12 mouse cellular contexts compared by ENCODE assay signal in the genomic region with DNA sequence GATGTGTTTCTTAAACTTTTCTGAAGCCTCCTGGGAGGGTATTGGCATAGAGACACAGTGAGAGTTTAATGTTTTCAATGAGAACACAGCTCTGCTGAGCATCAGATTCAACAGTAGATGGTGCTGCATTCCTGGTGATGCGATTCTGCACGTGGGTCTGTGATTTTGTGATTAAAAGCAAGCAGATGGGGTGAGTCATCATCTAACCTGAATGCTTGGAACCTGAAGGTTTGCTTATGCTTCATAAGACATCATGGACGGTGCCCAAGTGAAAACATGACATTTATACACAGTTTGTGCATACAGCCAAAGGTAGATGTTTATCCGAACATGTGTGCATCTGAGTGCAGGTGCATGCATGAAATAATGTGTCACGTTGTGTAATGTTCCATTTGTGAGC. TPM values are rescaled to one million over a fixed set of nuclear protein-coding genes. Genes with fewer than 3 reads are reported as not detected.
DNase-seq lines count a peak whose midpoint lies in the region; ATAC-seq and TF ChIP-seq lines count a peak whose summit lies in the region.
"Had no signal": no experiment of that assay in that cellular context is flagged by ENCODE, and none has a peak within 500 bp of the region (broad histone marks: within the 10 kb centered on the region; RNA-seq: fewer than 3 reads in every experiment).

No protein-coding gene starts in this region.

- no peak overlapping the region for H3K4me3 ChIP-seq in hindbrain, postnatal 0 days (ENCODE audit: low read length)
- no peak overlapping the region for H3K4me3 ChIP-seq in hindbrain, embryonic 12.5 days
- H3K4me3 ChIP-seq in thymus, adult 2 months (ENCODE audit: control insufficient read depth, insufficient read depth, low read length): no peak overlapping the region
- no peak overlapping the region for H3K4me3 ChIP-seq in midbrain, embryonic 11.5 days (ENCODE audit: low read depth, low read length)
- H3K4me3 ChIP-seq: midbrain, embryonic 12.5 days had no signal

- no peak for ATAC-seq in hindbrain, postnatal 0 days
- ATAC-seq in hindbrain, embryonic 12.5 days (ENCODE audit: low FRiP score): no peak
- no peak for ATAC-seq in midbrain, embryonic 11.5 days (ENCODE audit: low FRiP score)

- no peaks in the 10 kb centered on the region for H3K36me3 ChIP-seq in hindbrain, postnatal 0 days (ENCODE audit: insufficient read depth, low read length)
- H3K36me3 ChIP-seq in hindbrain, embryonic 12.5 days: no peaks in the 10 kb centered on the region
- H3K36me3 ChIP-seq in thymus, adult 2 months (ENCODE audit: control insufficient read depth, insufficient read depth, low read length): no peaks in the 10 kb centered on the region
- H3K36me3 ChIP-seq in midbrain, embryonic 11.5 days (ENCODE audit: control insufficient read depth, insufficient read depth, low read length): no peaks in the 10 kb centered on the region
- H3K36me3 ChIP-seq: midbrain, embryonic 12.5 days had no signal

- H3K9me3 ChIP-seq in hindbrain, postnatal 0 days (ENCODE audit: low read length): no peaks in the 10 kb centered on the region
- H3K9me3 ChIP-seq in hindbrain, embryonic 12.5 days (replicated peaks): no peaks in the 10 kb centered on the region
- H3K9me3 ChIP-seq in midbrain, embryonic 11.5 days (ENCODE audit: control insufficient read depth, low read length): no peaks in the 10 kb centered on the region
- H3K9me3 ChIP-seq: midbrain, embryonic 12.5 days had no signal

- H3K27ac ChIP-seq in hindbrain, postnatal 0 days: no peak overlapping the region
- H3K27ac ChIP-seq in hindbrain, embryonic 12.5 days: no peak overlapping the region
- H3K27ac ChIP-seq in thymus, adult 2 months (ENCODE audit: control insufficient read depth, insufficient read depth, low read length): no peak overlapping the region
- no peak overlapping the region for H3K27ac ChIP-seq in midbrain, embryonic 11.5 days (ENCODE audit: low read depth, low read length)
- H3K27ac ChIP-seq: midbrain, embryonic 12.5 days had no signal

- H3K4me1 ChIP-seq in hindbrain, postnatal 0 days (ENCODE audit: insufficient read depth, low read length): no peaks in the 10 kb centered on the region
- no peaks in the 10 kb centered on the region for H3K4me1 ChIP-seq in hindbrain, embryonic 12.5 days
- peaks cover 14% of the 10 kb centered on the region for H3K4me1 ChIP-seq in thymus, adult 2 months (replicated peaks; ENCODE audit: control insufficient read depth, insufficient read depth, low read length)
- H3K4me1 ChIP-seq in midbrain, embryonic 11.5 days (ENCODE audit: control insufficient read depth, insufficient read depth, low read length): no peaks in the 10 kb centered on the region
- H3K4me1 ChIP-seq: midbrain, embryonic 12.5 days had no signal

- WGBS in hindbrain, postnatal 0 days: 70% methylated on average over 5 of the region's 5 CpGs
- WGBS in hindbrain, embryonic 12.5 days: 85% methylated on average over 5 of the region's 5 CpGs
- 74% methylated on average over 5 of the region's 5 CpGs for WGBS in thymus, adult 2 months
- WGBS in midbrain, embryonic 11.5 days: 78% methylated on average over 5 of the region's 5 CpGs

- no peaks in the 10 kb centered on the region for H3K27me3 ChIP-seq in hindbrain, postnatal 0 days (ENCODE audit: insufficient read depth, low read length)
- no peaks in the 10 kb centered on the region for H3K27me3 ChIP-seq in hindbrain, embryonic 12.5 days
- no peaks in the 10 kb centered on the region for H3K27me3 ChIP-seq in thymus, adult 2 months (ENCODE audit: control insufficient read depth, insufficient read depth, low read length)
- no peaks in the 10 kb centered on the region for H3K27me3 ChIP-seq in midbrain, embryonic 11.5 days (ENCODE audit: control insufficient read depth, insufficient read depth, low read length)
- H3K27me3 ChIP-seq: midbrain, embryonic 12.5 days had no signal

- peak; percentile 15 for DNase-seq in hindbrain, postnatal 0 days (ENCODE audit: low spot score)
- peak; percentile 18 to 33 for DNase-seq in urinary bladder, postnatal 36 days (ENCODE audit: low spot score in 2 of 2)
- no peak for DNase-seq in urinary bladder, adult 2 months (ENCODE audit: low spot score)
- peak; percentile 38 for DNase-seq in layer of hippocampus, adult 9-10 months (ENCODE audit: low spot score)
- DNase-seq in thymus, adult 2 months: no peak
- DNase-seq in lung, postnatal 14 days: no peak
- no peak for DNase-seq in midbrain, embryonic 11.5 days (ENCODE audit: low spot score, missing footprints)
- DNase-seq: adrenal gland, postnatal 36 days; heart, postnatal 36 days; kidney, postnatal 4 days had no signal

- no peak overlapping the region for H3K9ac ChIP-seq in hindbrain, postnatal 0 days (replicated peaks; ENCODE audit: low read length)
- H3K9ac ChIP-seq in hindbrain, embryonic 12.5 days: no peak overlapping the region
- no peak overlapping the region for H3K9ac ChIP-seq in midbrain, embryonic 11.5 days (ENCODE audit: low read length)
- H3K9ac ChIP-seq: midbrain, embryonic 12.5 days had no signal

- no peak for TF ChIP-seq POLR2A in thymus, adult 2 months (IDR thresholded peaks at IDR 0.05; ENCODE audit: control insufficient read depth, extremely low read depth, insufficient read depth, low read length, poor library complexity)

- no peak overlapping the region for H3K4me2 ChIP-seq in hindbrain, postnatal 0 days (ENCODE audit: low read depth, low read length)
- no peak overlapping the region for H3K4me2 ChIP-seq in hindbrain, embryonic 12.5 days (replicated peaks)
- no peak overlapping the region for H3K4me2 ChIP-seq in midbrain, embryonic 11.5 days
- H3K4me2 ChIP-seq: midbrain, embryonic 12.5 days had no signal

- peak; percentile 37 for TF ChIP-seq CTCF in hindbrain, postnatal 0 days (IDR thresholded peaks at IDR 0.05; ENCODE audit: low read depth)
- TF ChIP-seq CTCF in thymus, adult 2 months (IDR thresholded peaks at IDR 0.05; ENCODE audit: borderline replicate concordance, control insufficient read depth, extremely low read depth, insufficient read depth, low read length, poor library complexity): no peak

RNA-seq across cellular contexts. Expression of a gene that starts 29.0 kb away (rescaled TPM):
- 15.9 and 16.0 TPM in 2 replicates for total RNA-seq in hindbrain, postnatal 0 days (2014; rRNA removed)
- polyA plus RNA-seq in hindbrain, postnatal 0 days (2015; fragmentation: Nextera tagmentation; extraction: Ambion mirVana): 14.9 and 15.4 TPM in 2 replicates
- polyA plus RNA-seq in hindbrain, embryonic 12.5 days (2016; fragmentation: Nextera tagmentation; extraction: Ambion mirVana): 23.7 and 25.8 TPM in 2 replicates
- 30.0 and 34.8 TPM in 2 replicates for polyA plus RNA-seq in urinary bladder, adult 2 months (2012; rRNA removed)
- polyA plus RNA-seq in thymus, adult 2 months (2012; rRNA removed): 81.3 and 101 TPM in 2 replicates
- polyA plus RNA-seq in midbrain, embryonic 11.5 days (2014; fragmentation: Nextera tagmentation; extraction: Ambion mirVana): 24.6 and 28.2 TPM in 2 replicates

RNA-seq across cellular contexts. Expression of a gene that starts 31.3 kb away (rescaled TPM):
- 7.7 and 17.3 TPM in 2 replicates for total RNA-seq in hindbrain, postnatal 0 days (2014; rRNA removed)
- 23.4 and 24.7 TPM in 2 replicates for polyA plus RNA-seq in hindbrain, postnatal 0 days (2015; fragmentation: Nextera tagmentation; extraction: Ambion mirVana)
- 12.4 and 13.7 TPM in 2 replicates for polyA plus RNA-seq in hindbrain, embryonic 12.5 days (2016; fragmentation: Nextera tagmentation; extraction: Ambion mirVana)
- 9.0 and 10.1 TPM in 2 replicates for polyA plus RNA-seq in urinary bladder, adult 2 months (2012; rRNA removed)
- 9.9 and 10.4 TPM in 2 replicates for polyA plus RNA-seq in thymus, adult 2 months (2012; rRNA removed)
- 12.9 and 16.7 TPM in 2 replicates for polyA plus RNA-seq in midbrain, embryonic 11.5 days (2014; fragmentation: Nextera tagmentation; extraction: Ambion mirVana)

RNA-seq across cellular contexts. Expression of a gene that starts 56.0 kb away (rescaled TPM):
- 18.7 and 33.0 TPM in 2 replicates for total RNA-seq in hindbrain, postnatal 0 days (2014; rRNA removed)
- 79.7 and 87.9 TPM in 2 replicates for polyA plus RNA-seq in hindbrain, postnatal 0 days (2015; fragmentation: Nextera tagmentation; extraction: Ambion mirVana)
- polyA plus RNA-seq in hindbrain, embryonic 12.5 days (2016; fragmentation: Nextera tagmentation; extraction: Ambion mirVana): 157 and 164 TPM in 2 replicates
- 38.1 and 40.4 TPM in 2 replicates for polyA plus RNA-seq in urinary bladder, adult 2 months (2012; rRNA removed)
- 23.2 and 25.3 TPM in 2 replicates for polyA plus RNA-seq in thymus, adult 2 months (2012; rRNA removed)
- polyA plus RNA-seq in midbrain, embryonic 11.5 days (2014; fragmentation: Nextera tagmentation; extraction: Ambion mirVana): 221 and 236 TPM in 2 replicates

Comparison
In these comparisons a context has a peak if more than half of its experiments do, and no peak if none do; other contexts are left out.
1. DNase-seq: peak in hindbrain, postnatal 0 days (single experiment), urinary bladder, postnatal 36 days (2 of 2) and layer of hippocampus, adult 9-10 months (single experiment); none in urinary bladder, adult 2 months (single experiment), thymus, adult 2 months (single experiment), lung, postnatal 14 days (single experiment) and midbrain, embryonic 11.5 days (single experiment).